Comparison of ENCODE assay signal across 8 mouse cellular contexts in genomic region chr7:139894655-139895557, GRCm38 (mm10). TPM values are rescaled to one million over a fixed set of nuclear protein-coding genes. Genes with fewer than 3 reads are reported as not detected.
A peak's percentile ranks its signal among the peaks of the same experiment; 100 is the strongest.
DNase-seq lines count a peak whose midpoint lies in the region; ATAC-seq and TF ChIP-seq lines count a peak whose summit lies in the region.

TSS of gene Kndc1 (plus strand) at chr7:139894696.

- H3K9me3 ChIP-seq in heart, embryonic 11.5 days (replicated peaks; ENCODE audit: control insufficient read depth, low read length) = no peaks in the 10 kb centered on the region
- no peaks in the 10 kb centered on the region for H3K9me3 ChIP-seq in stomach, postnatal 0 days (ENCODE audit: control insufficient read depth, low read length)

- no peaks in the 10 kb centered on the region for H3K4me1 ChIP-seq in lung, adult 2 months (ENCODE audit: control insufficient read depth, insufficient read depth, low read length)
- H3K4me1 ChIP-seq in heart, embryonic 11.5 days (ENCODE audit: control insufficient read depth, insufficient read depth, low read length) = no peaks in the 10 kb centered on the region
- H3K4me1 ChIP-seq in stomach, postnatal 0 days (replicated peaks; ENCODE audit: control insufficient read depth, insufficient read depth) = no peaks in the 10 kb centered on the region

- TF ChIP-seq POLR2A in lung, adult 2 months (IDR thresholded peaks at IDR 0.05; ENCODE audit: borderline replicate concordance, extremely low read depth, low read depth, low read length) = no peak

- peak within 1 kb of the TSS; percentile 3 for H3K4me3 ChIP-seq in lung, adult 2 months (replicated peaks; ENCODE audit: extremely low read depth, low read depth, low read length)
- H3K4me3 ChIP-seq in heart, embryonic 11.5 days (ENCODE audit: low read depth, low read length) = peak within 1 kb of the TSS; percentile 48
- H3K4me3 ChIP-seq in stomach, postnatal 0 days (ENCODE audit: low read depth, low read length) = peak within 1 kb of the TSS; percentile 38

- TF ChIP-seq EP300 in stomach, postnatal 0 days (optimal IDR thresholded peaks at IDR 0.05) = no peak

- ATAC-seq in heart, embryonic 11.5 days (replicated peaks; ENCODE audit: insufficient number of reproducible peaks, low FRiP score, low TSS enrichment) = peak; percentile 31; the same call in 1 of the 2 replicates
- peak; percentile 38; the same call in 1 of the 2 replicates for ATAC-seq in stomach, postnatal 0 days (ENCODE audit: low FRiP score, low TSS enrichment)

- H3K9ac ChIP-seq in heart, embryonic 11.5 days (ENCODE audit: low read depth, low read length) = no peak within 1 kb of the TSS
- H3K9ac ChIP-seq in stomach, postnatal 0 days (ENCODE audit: low read length) = 0 out of 2 replicates have a peak within 1 kb of the TSS, but pooled peaks have one; percentile 27

- no peak for DNase-seq in lung, adult 2 months
- no peak for DNase-seq in lung, postnatal 36 days
- peak; percentile 81 to 86 for DNase-seq in cerebellum, postnatal 36 days
- peak; percentile 85 for DNase-seq in layer of hippocampus, adult 9-11 months
- peak; percentile 5 for DNase-seq in lung, postnatal 14 days
- peak; percentile 35 for DNase-seq in stomach, postnatal 0 days (ENCODE audit: low spot score)
- no peak for DNase-seq in thymus, postnatal 36 days

- no peak for TF ChIP-seq CTCF in lung, adult 2 months (IDR thresholded peaks at IDR 0.05; ENCODE audit: insufficient read depth, low read length)
- no peak for TF ChIP-seq CTCF in stomach, postnatal 0 days (IDR thresholded peaks at IDR 0.05; ENCODE audit: low read depth)

- peaks cover 59% of the 10 kb centered on the region for H3K27me3 ChIP-seq in heart, embryonic 11.5 days (ENCODE audit: control insufficient read depth, insufficient read depth, low read length)
- H3K27me3 ChIP-seq in stomach, postnatal 0 days (ENCODE audit: control insufficient read depth, insufficient read depth, low read length) = no peaks in the 10 kb centered on the region; the same call in 1 of the 2 replicates

- no peaks in the 10 kb centered on the region for H3K36me3 ChIP-seq in heart, embryonic 11.5 days (ENCODE audit: control insufficient read depth, insufficient read depth, low read length)
- H3K36me3 ChIP-seq in stomach, postnatal 0 days (ENCODE audit: control insufficient read depth, insufficient read depth, low read length) = no peaks in the 10 kb centered on the region

- no peak within 1 kb of the TSS for H3K27ac ChIP-seq in heart, embryonic 11.5 days (ENCODE audit: low read depth, low read length)
- no peak within 1 kb of the TSS for H3K27ac ChIP-seq in stomach, postnatal 0 days (replicated peaks)

- peak within 1 kb of the TSS; percentile 76 for H3K4me2 ChIP-seq in heart, embryonic 11.5 days
- peak within 1 kb of the TSS; percentile 61 for H3K4me2 ChIP-seq in stomach, postnatal 0 days (replicated peaks; ENCODE audit: low read depth)

- WGBS in lung, adult 2 months = 2% methylated on average over 50 of the region's 50 CpGs
- under 1% methylated on average over 50 of the region's 50 CpGs for WGBS in heart, embryonic 11.5 days (ENCODE audit: insufficient replicate concordance)
- 1% methylated on average over 49 of the region's 50 CpGs for WGBS in stomach, postnatal 0 days

RNA-seq across cellular contexts. Expression of gene Kndc1, which starts in this region (rescaled TPM):
- polyA plus RNA-seq in lung, adult 2 months (2012; rRNA removed) = 4.8 and 5.6 TPM in 2 replicates
- 0.03 TPM in 1 of 2 replicates, not detected in the other for polyA plus RNA-seq in heart, embryonic 11.5 days (2014; fragmentation: Nextera tagmentation; extraction: Ambion mirVana)
- polyA plus RNA-seq in stomach, postnatal 0 days (2015; fragmentation: Nextera tagmentation; extraction: Ambion mirVana) = 0.05 and 0.18 TPM in 2 replicates

Comparison
In these comparisons a context has a peak if more than half of its experiments do, and no peak if none do; other contexts are left out.
1. DNase-seq: peak in cerebellum, postnatal 36 days (2 of 2), layer of hippocampus, adult 9-11 months (single experiment) and lung, postnatal 14 days (single experiment); none in lung, adult 2 months (single experiment), lung, postnatal 36 days (single experiment) and thymus, postnatal 36 days (0 of 2).
2. Peak in ATAC-seq, H3K4me3 ChIP-seq and H3K4me2 ChIP-seq in heart, embryonic 11.5 days; RNA of the gene not detected or under 1 TPM.
3. Peak in DNase-seq, ATAC-seq, H3K4me3 ChIP-seq, H3K9ac ChIP-seq and H3K4me2 ChIP-seq in stomach, postnatal 0 days; RNA of the gene not detected or under 1 TPM.
4. Peak in every context shown above with its lines, with median percentiles within 50 percentile points of each other: H3K4me3 ChIP-seq.